Mouse (Mus musculus): ENCODE results near the gene Chsy1.

Gene Chsy1

DNA sequence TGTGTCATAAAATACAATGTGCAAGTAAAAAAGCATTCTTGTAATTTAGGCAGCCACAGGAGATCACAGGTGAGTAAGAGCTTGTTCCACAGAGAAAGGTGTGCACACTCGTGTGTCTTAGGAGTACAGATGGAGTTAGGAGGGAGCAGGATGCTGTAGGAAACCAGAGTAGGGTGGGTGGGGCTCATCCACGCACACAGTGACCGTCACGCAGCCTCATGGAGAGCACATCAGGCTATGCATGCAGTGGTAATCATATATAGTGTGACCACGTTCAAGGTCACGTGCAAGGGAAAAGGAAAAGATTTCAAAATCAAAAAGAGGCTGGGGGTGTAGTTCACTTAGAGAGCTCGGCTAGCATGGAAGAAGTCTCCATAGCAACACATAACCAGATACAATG is 33.2 kb downstream of the Chsy1 start:
- no peak for DNase-seq

DNA sequence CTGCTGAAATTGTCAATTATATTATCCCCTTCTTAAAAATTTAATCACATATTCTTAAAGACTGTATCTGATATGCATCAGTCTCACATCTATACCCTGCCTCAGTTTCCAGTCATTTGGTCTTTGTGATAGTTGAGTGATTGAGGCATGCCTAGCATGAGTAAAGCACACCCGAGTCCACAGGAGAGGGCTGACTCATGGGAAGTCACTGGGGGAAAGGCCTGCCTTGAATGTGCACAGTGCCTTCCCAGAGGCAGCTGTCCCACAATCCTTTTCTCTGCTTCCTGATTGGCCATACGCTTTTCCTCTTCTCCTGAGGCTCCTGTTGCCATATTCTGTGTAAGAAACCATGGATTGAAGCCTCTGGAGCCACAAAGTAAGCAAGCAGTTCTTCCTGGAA is 35.2 kb downstream of the Chsy1 start:
- no peak for DNase-seq

DNA sequence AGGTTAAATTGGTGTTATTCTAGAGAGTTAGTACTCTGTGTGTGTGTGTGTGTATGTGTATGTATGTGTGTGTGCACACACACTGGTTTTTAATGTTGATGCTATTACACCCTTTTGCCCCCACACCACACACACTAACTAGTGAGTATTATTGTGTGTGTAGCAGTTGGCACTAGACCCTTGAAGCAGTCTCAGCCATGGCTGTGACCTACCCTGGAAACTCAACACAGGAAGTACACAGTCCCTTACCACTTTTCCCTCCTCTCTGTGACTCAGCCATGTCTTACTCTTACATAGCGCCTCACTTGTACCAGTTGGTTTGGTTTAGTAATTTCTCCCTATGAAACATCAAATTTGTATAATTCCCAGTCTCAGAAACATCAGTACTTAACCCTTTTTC is 37.8 kb downstream of the Chsy1 start:
- DNase-seq, result no peak

DNA sequence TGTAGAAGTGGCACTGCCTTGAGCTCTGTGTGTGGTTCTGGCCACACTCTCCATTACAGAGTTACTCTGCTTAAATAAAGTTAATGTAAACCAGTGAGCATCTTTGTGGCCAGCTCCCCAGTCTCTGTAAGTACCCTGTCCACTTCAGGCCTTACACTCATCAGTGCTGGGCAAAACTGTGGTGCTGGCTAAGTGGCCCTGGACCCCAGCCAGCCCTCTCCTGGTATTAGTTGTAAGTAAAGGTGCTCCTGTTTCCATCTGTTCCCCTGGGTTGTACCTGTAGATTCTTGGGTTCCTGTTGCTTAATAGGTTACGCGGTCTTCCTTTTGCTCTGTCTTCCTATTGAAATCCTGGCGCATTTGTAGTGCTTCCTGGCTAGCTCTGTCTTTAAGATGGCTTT is 38.5 kb downstream of the Chsy1 start:
- DNase-seq, result no peak

DNA sequence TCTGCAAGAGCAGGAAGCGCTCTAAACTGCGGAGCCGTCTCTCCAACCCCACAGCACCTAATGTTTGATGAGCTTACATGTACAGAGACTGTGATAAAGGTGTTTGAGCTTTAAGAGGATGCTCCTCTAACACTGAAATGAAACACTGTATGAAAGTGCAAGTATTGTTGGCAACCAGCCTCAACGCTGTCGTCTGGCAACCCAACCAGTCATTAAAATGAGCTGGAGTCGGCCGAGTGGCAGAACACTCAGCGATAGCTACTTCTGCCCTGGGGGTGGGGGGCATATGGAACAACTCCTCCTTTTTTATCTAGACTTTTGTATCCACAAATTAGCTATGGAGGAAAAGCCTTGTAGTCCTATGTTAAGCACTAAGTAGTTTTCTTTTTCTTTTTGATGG is 40.2 kb downstream of the Chsy1 start:
- no peak for DNase-seq

DNA sequence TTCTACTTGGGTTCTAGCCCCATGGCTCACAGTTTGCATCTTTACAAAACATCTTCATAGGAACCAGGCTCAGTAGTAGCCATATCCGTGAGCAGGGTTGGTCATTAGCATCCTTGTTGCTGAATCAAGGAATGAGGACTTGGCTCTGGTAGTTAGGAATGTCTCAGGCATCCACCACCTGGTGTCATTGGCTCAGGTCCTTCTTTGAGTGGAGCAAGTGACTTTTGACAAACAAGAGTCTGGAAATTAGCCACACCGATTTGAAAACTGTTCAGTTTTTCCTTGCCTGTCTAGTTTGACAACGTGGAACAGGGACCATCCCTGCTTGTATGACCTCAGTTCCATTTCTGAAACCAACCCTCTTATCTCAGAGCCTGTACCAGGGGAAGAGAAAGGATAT is 41.1 kb downstream of the Chsy1 start:
- DNase-seq, result no peak

DNA sequence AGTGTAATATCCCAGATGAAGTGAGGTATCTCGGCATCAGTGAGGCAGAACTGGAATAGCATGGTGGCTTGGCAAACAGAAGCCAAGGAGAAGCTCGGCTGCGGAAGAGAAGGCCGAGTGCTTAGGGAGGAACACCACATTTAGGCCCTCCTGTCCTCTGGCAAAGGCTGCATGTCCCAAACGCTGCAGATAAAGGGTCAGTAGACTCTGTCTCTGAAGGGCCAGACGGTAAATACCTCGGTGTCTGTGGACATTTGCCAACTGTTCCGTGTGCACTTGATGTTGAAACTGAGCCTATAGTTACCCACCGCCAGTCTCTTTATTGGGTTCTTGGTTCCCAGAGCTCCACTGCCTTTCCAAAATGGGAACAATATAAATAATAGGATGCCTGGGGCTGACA is 48.1 kb downstream of the Chsy1 start:
- DNase-seq, result no peak

DNA sequence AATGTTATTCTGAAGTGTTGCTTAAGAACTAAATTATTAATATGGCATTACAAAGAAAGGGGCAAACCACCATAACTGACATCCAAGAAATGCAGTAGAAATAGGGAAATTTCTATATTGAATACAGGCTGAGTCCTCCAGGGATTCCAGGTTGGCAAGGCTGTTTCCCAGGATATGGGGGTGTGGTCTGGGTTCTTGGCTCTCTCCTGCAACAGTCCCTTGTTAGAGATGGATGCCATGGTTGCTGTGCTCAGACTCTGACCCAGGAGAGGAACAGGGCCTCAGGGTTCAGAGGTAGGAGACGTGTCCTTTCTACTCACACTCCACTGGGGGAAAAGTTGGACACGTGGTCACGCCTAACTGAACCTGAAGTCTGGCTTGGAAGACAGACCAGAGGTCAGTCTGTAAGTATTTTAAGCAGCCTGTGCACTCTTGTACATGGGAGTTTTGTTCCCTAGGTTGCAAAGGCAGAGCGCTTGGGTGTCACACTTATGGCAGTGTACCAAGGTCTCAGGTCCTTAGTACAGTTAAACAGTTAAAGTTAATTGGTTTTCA is 48.6 kb downstream of the Chsy1 start:
- DNase-seq, result no peak

DNA sequence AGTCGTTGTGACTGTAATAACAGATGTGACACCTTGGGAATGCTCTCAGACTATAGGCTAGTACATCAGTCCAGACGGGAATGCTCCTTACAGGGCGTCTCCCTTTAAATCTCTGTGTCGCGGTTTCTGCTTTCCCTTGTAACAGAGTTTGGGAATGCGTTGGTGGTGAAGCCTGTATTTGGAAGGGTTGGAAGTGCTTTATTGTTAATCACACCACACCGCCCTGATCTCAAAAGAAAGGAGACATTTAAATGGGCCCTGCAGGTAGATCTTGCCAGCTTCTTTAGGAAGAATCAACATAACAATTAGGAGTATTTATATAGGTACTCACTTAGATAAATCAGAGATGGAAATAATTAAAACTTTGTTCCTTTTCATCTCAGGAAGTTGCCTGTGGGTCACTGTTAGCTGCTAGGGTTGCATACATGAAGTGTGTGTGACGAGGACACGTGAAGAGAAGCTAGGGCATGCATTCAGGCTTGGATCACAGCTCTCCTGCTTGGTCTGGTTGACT is 49.4 kb downstream of the Chsy1 start:
- no peak for DNase-seq

DNA sequence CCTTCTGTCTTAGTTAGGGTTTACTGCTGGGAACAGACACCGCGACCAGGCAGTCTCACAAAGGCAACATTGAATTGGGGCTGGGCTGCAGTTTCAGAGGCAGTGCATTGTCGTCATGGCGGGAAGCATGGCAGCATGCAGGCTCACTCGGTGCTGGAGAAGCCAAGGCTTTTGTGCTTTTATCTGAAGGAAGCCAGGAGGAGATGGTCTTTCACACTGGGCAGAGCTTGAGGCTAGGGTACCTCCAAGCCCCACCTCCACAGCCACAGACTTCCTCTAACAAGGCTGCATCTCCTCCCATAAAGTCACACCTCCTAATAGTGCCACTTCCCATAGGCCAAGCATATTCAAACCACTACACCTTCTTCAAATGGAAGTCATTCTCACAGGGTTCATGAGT is 50.6 kb downstream of the Chsy1 start:
- no peak for DNase-seq

DNA sequence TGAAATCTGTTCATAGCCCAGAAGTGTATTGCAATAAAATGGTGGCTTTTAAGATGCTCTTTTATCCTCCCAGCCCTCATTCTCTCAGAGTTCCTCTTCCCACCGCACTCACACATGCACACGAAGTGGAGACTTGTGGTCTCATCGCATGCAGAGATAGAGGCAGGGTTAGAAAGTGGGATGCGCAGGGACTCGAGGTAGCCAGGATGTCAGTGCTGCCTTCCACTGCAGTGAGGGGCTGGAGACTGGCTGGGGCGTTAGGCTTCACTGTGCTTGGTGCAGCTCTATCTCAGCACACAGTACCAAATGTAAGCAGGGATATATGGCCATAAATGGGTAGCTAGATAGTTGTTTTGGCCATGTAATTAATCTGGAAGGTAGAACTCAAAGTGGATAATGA is 52.5 kb downstream of the Chsy1 start:
- no peak for DNase-seq

DNA sequence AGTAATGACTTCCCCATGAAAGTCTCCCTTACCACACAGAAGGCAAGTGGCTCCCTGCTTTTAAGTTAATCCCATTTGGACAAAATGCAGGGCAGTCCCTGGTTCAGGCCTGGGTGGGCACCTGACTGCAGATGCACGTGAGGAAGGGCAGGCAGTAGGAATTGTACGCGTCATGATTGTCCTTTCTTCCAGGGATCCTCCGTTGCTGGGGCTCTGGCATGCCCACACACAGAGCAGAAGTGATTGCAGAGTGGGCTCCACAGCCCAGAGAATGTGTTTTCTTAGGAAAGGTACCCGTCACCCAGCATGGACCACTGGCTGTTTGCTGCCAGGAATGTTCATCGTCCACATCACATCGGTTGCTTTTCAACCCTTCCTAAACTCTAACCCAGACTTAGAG is 53.2 kb downstream of the Chsy1 start:
- no peak for DNase-seq

DNA sequence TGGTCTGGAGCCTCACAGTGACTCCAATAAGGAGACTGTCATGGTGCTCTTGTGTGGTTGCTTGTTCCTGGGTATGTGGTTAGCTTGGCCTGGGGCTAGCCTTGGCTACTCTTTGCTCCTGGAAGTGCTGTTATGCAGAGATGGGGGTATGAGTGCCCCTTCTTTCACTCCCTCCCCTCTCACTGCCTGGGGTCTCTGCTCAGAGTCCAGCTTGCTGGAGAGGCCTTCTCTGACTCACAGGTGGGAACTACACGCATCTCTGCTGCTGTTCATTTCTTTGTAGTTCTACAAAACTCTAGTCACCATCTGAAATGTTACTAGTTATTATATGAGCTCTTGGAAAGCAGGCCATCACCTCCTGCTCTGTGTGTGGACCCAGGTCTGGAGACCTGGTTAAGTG is 53.7 kb downstream of the Chsy1 start:
- no peak for DNase-seq

DNA sequence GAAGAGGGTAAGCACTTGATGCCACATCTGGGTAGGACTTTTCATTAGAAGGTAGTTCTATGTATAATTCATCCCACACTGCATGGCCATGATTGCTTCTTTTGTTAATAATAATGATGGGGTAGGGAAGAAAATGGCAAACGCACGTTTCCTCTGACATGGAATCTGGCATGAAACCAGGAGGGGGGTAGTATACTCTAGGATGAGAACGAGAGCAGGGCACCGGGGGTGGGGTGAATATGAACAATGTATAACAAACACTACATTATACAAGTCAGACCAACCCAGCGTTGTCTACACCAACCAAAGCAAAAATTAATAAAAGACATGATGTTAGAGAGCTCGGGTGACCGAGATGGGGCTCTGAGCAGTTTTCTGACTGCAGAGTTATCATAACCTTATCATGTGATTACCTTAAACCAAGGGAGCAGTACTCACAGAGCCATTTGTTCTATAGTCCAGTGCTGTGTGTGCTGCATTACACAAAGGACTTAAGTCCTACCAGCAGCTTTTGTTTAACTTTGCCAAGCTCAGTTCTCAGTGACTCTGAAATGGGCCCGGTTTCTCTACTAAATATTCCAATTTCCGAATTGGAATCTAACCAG is 55.2 kb downstream of the Chsy1 start:
- DNase-seq, result no peak

DNA sequence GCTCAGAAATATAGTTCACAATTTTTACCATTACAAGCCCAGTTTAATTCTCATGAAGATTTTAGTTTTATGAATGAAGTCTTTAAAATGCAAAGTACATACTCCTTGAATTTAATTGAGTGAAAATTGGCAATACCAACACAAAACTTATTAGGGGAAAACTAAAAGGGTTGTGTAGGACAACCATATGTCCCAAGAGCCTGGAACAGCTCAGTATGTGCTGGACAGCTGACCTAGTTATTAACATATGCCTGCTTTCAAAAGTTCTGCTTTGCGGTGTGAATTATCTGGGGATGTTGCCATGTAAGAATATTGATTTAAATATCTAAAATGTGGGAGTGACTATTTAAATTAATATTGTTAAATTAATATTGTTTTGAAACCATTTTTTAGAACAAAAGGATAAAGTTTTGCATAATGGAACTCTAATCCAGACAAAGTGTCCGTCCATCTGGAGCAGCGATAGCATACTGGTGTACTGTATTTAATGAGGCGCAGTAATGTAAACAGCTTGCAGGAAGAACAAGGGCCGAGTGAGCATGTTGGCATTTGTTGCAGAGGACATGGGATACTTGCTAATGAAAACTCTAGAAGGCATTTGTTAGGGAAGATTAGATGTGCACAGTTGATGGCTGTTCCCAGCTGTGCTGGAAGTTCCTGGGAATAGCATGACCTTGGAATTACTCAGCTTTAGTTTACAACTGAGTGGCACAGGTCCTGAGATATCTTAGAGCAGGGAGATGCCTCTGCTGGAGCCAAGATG is 55.9 kb downstream of the Chsy1 start:
- no peak for DNase-seq

DNA sequence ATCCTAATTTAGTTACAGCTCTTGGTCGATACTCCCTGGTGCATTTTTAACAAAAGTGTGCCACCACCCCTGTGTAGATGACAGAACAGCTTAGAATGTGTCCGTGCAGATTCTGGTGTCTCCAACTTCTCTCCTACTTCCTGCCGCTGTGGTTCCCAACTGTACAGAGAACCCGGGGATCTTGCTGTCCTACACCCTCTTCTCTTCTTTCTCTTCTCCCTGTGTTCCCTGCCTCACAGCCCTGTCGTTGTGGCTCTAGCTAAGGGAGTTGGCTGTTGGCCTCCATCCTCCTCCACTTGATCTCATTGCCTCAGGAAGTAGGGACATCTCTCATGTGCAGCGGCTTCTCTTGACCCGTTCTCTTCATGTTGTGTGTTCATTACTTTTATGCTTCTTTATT is 59.6 kb downstream of the Chsy1 start:
- DNase-seq, result no peak

DNA sequence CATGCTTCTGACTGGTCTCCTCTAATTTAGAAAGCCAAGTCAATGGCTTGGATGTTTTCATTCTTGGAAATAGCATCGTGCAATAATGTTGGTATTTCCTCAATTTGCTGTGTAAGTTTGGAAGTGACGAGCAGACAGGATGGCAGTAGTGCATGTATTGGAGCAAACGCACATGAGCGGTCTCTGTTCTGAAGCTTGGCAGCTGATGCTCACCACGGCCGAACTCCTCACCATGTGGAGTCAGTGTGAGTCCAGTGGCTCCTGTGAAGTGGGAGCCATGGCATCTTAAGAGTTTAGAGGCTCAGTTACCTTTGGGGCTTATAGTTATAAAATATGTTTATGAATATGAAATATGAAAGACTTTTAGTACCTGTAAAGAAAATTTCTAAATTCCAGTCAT is 60.2 kb downstream of the Chsy1 start:
- DNase-seq, result no peak

DNA sequence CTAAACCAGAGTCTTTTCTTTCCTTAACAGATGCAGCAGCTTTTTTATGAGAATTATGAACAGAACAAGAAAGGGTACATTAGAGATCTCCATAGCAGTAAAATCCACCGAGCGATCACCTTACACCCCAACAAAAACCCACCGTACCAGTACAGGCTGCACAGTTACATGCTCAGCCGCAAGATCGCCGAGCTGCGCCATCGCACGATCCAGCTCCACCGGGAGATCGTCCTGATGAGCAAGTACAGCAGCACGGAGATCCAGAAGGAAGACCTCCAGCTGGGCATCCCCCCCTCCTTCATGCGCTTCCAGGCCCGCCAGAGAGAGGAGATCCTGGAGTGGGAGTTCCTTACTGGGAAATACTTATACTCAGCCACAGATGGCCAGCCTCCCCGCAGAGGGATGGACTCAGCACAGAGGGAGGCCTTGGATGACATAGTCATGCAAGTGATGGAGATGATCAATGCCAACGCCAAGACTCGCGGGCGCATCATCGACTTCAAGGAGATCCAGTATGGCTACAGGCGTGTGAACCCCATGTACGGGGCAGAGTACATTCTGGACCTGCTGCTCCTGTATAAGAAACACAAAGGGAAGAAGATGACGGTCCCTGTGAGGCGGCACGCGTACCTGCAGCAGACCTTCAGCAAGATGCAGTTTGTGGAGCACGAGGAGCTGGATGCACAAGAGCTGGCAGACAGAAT is 61.6 kb downstream of the Chsy1 start:
- DNase-seq, result no peak

DNA sequence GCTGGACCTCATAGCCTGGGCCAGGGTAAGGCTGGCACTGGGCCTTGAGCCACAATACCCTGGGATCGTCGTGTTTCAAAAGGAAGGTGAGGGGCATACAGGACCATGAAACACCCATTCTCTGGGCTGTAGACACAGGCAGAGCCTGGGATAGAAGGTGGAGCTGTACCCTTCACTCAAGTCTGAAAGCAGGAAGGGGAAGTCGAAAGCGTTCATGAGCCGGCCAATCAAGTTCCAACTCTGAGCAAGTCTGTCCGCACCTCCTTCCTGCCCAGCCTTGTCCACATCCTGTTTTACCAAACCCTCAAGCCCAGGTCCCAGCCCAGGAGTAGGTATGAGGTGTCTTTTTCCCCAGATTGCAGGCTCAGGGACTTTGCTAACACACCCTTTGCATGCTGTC is 66.4 kb downstream of the Chsy1 start:
- DNase-seq, result peak; percentile 50 to 51

DNA sequence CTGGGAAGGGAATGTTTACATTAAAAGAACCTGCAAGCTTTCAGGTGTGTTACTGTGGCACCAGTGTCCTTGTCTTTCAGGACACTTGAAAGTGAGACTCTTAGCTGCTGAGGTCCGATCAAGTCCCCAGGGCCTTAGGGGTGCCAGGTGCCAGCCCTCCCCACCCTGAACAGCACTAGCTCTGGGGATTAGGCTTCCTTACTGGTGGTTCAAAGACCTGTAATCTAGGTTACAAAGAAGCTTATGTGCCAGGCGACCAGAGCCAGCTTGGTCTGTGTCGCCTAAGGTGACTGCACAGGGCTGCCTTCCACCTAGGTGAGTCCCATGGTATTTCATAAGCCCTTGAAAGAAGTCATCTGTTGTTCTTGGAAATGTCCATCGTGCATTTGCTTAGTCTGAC is 66.9 kb downstream of the Chsy1 start:
- no peak for DNase-seq

DNA sequence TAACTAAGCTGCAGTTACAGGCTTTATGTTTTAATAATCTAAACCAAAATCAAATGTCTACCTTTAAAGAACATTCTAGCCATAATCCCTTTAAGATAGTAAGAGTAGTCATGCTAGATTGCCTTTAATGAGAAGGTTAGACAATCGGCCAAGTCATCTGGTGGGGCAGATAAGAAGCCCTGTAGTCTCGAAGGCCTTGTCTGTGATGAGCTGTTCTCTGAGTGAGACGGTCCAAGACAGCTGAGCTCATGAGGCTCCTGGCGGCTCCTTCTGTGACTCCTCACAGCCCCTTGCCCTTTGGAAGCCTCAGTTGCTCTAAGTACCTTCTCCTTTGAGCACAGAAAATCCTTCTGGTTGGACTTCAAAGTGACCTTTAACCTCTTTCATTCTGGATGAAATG is 67.6 kb downstream of the Chsy1 start:
- DNase-seq, result no peak

DNA sequence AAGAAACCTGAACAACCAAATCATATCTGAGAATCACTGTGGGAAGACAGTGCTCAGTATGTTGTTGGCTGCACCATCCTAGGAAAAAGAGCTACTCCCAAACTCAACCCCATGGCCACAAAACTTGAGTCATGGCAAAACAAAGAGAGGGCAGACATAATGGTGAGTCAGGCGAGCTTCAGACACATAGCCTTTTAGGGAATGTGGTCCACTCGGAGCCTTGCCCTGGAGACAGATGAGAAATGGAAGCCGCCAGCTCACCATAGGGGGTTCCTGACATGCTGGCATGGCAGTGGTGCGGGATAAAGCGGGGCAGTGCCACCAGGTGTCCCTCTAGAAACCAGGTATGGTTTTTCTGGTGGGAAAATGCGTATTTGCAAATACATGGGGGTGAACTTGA is 68.8 kb downstream of the Chsy1 start:
- no peak for DNase-seq

DNA sequence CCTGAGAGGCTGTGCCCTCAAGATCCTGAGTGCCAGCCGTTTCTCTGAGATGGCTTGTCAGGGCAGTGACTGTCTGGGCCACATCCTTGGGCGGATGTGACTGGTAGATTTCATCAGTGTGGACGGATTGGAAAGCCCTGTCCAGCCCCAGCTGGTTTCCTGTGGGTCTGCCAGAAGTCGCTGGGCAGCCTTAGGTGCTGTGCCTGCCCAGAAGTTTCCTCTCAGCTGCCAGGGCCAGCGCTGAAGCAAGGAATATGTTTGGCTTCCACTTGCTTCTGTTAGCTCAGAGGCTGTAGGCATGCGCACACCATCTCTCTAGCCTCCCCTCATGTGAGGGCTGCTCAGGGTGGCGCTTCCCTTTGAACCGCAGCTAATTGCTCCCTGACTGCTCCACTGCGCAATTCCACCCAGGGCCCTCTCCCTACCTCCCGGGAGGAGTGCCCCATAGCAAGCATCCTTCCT is 69.8 kb downstream of the Chsy1 start:
- DNase-seq, result no peak

DNA sequence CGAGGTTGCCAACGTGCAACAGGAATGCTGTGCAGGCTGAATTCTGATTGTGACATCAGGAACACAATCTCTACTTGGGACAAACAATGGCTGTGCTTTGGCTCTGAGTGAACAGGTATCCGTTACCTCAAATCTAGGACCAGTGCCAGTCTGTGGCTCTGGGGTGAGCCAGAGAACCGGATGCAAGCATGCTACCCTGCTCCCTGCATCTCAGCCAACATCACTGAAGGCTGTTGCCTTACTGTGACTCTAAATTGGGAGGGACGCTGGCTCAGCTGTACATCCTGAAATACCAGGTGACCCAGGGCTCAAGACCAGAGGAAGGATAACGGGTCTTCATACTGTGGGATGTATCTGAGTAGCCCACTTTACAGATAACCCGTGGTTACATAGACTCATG is 70.4 kb downstream of the Chsy1 start:
- no peak for DNase-seq
